Mouse (Mus musculus) heart, postnatal 0 days (tissue): ENCODE data around the gene Ube2n.

Experiments used
- CTCF ChIP-seq: IDR thresholded peaks from 2 replicates; pipeline ENCODE4 v1.5.1; 2016; ENCODE audit warnings: antibody characterized with exemption, control low read depth, low read depth
- EP300 ChIP-seq: IDR thresholded peaks from 2 replicates; pipeline ENCODE4 v1.6.1; 2016; ENCODE audit warnings: antibody characterized with exemption, low read depth

GRCm38 (mm10) chr10:95512635-95513034 lies 2.3 kb upstream of the Ube2n start:
- no peak for TF ChIP-seq CTCF
- no peak for TF ChIP-seq EP300
